Mouse (Mus musculus): Measurements from ENCODE around the gene Usp1.

GRCm38 (mm10) chr4:98975741-98976140, 52.1 kb downstream of the Usp1 start:
- TF ChIP-seq CTCF (IDR thresholded peaks at IDR 0.05; ENCODE audit: low read depth) = no peak
- TF ChIP-seq EP300 (optimal IDR thresholded peaks at IDR 0.05) = no peak
